Mouse (Mus musculus): ENCODE data around the gene Gm45233. TPM values are rescaled to one million over a fixed set of nuclear protein-coding genes. Genes with fewer than 3 reads are reported as not detected.
A peak's percentile ranks its signal among the peaks of the same experiment; 100 is the strongest.

Gene Gm45233
- total and polyA plus RNA-seq, 2 experiments from 2014 or later: 0.44 to 6.6 TPM

- peak; percentile 58 for DNase-seq (ENCODE audit: low spot score)
Measured at GRCm38 (mm10) chr7:43482090-43482716, 38.3 kb downstream of the Gm45233 start.

GRCm38 (mm10) chr7:43483236-43483635 lies 39.3 kb downstream of the Gm45233 start:
- Histone ChIP-seq H3K27ac (ENCODE audit: low read depth, low read length) (no peak overlapping the region), H3K4me1 (ENCODE audit: insufficient read depth, low read length) (no peaks in the 10 kb centered on the region), H3K36me3 (ENCODE audit: insufficient read depth, low read length) (peaks cover 9% of the 10 kb centered on the region), H3K4me2 (ENCODE audit: low read depth, low read length, poor library complexity, severe bottlenecking) (no peak overlapping the region), H3K9ac (replicated peaks; ENCODE audit: low read length, poor library complexity, severe bottlenecking) (no peak overlapping the region), H3K4me3 (ENCODE audit: low read depth, low read length) (no peak overlapping the region), H3K27me3 (ENCODE audit: insufficient read depth, low read length) (no peaks in the 10 kb centered on the region), H3K9me3 (ENCODE audit: low read length) (no peaks in the 10 kb centered on the region)
- no peak for TF ChIP-seq CTCF (IDR thresholded peaks at IDR 0.05)
- DNase-seq (ENCODE audit: low spot score) (no peak), ATAC-seq (ENCODE audit: low FRiP score) (no peak)
- WGBS: 23% methylated on average over 10 of the region's 10 CpGs

More at GRCm38 (mm10) chr7:43482090-43482716, 38.3 kb downstream of the Gm45233 start:
- no peak for TF ChIP-seq CTCF (IDR thresholded peaks at IDR 0.05)
- Histone ChIP-seq H3K4me2 (ENCODE audit: low read depth, low read length, poor library complexity, severe bottlenecking) (no peak overlapping the region), H3K36me3 (ENCODE audit: insufficient read depth, low read length) (peaks cover 16% of the 10 kb centered on the region), H3K9me3 (ENCODE audit: low read length) (no peaks in the 10 kb centered on the region), H3K27me3 (ENCODE audit: insufficient read depth, low read length) (no peaks in the 10 kb centered on the region), H3K4me3 (ENCODE audit: low read depth, low read length) (no peak overlapping the region), H3K4me1 (ENCODE audit: insufficient read depth, low read length) (no peaks in the 10 kb centered on the region), H3K9ac (replicated peaks; ENCODE audit: low read length, poor library complexity, severe bottlenecking) (no peak overlapping the region), H3K27ac (ENCODE audit: low read depth, low read length) (no peak overlapping the region)
- no peak for ATAC-seq (ENCODE audit: low FRiP score)
- 65% methylated on average over 8 of the region's 8 CpGs for WGBS

GRCm38 (mm10) chr7:43488646-43489045 lies 44.7 kb downstream of the Gm45233 start:
- ATAC-seq (ENCODE audit: low FRiP score): peak; percentile 11; the same call in 1 of the 2 replicates
- H3K4me1 ChIP-seq (ENCODE audit: insufficient read depth, low read length): peaks cover 4% of the 10 kb centered on the region; the same call in 1 of the 2 replicates
- no peak for TF ChIP-seq CTCF (IDR thresholded peaks at IDR 0.05)
- H3K4me3 ChIP-seq (ENCODE audit: low read depth, low read length): peak overlapping the region; percentile 78
- H3K9ac ChIP-seq (replicated peaks; ENCODE audit: low read length, poor library complexity, severe bottlenecking): peak overlapping the region; percentile 99
- H3K36me3 ChIP-seq (ENCODE audit: insufficient read depth, low read length): no peaks in the 10 kb centered on the region
- H3K27ac ChIP-seq (ENCODE audit: low read depth, low read length): 0 out of 2 replicates have a peak overlapping the region, but pooled peaks have one; percentile 91
- no peaks in the 10 kb centered on the region for H3K27me3 ChIP-seq (ENCODE audit: insufficient read depth, low read length)
- no peak for DNase-seq (ENCODE audit: low spot score)
- no peaks in the 10 kb centered on the region for H3K9me3 ChIP-seq (ENCODE audit: low read length)
- peak overlapping the region; percentile 45 for H3K4me2 ChIP-seq (ENCODE audit: low read depth, low read length, poor library complexity, severe bottlenecking)
- 50% methylated on average over 5 of the region's 5 CpGs for WGBS

GRCm38 (mm10) chr7:43489631-43490125 lies 45.8 kb downstream of the Gm45233 start, which contains the start of gene Iglon5:
TSS of gene Iglon5 (minus strand) at chr7:43490075.
- peak; percentile 62 for ATAC-seq (ENCODE audit: low FRiP score)
- no peaks in the 10 kb centered on the region for H3K27me3 ChIP-seq (ENCODE audit: insufficient read depth, low read length)
- peak within 1 kb of the TSS; percentile 45 for H3K4me2 ChIP-seq (ENCODE audit: low read depth, low read length, poor library complexity, severe bottlenecking)
- peaks cover 4% of the 10 kb centered on the region; the same call in 1 of the 2 replicates for H3K4me1 ChIP-seq (ENCODE audit: insufficient read depth, low read length)
- TF ChIP-seq CTCF (IDR thresholded peaks at IDR 0.05): no peak
- no peaks in the 10 kb centered on the region for H3K36me3 ChIP-seq (ENCODE audit: insufficient read depth, low read length)
- H3K9me3 ChIP-seq (ENCODE audit: low read length): no peaks in the 10 kb centered on the region
- H3K9ac ChIP-seq (replicated peaks; ENCODE audit: low read length, poor library complexity, severe bottlenecking): peak within 1 kb of the TSS; percentile 99
- peak within 1 kb of the TSS; percentile 91 for H3K27ac ChIP-seq (ENCODE audit: low read depth, low read length)
- peak within 1 kb of the TSS; percentile 78 for H3K4me3 ChIP-seq (ENCODE audit: low read depth, low read length)
- 0% methylated on average over 10 of the region's 41 CpGs for WGBS
- DNase-seq (ENCODE audit: low spot score): no peak

GRCm38 (mm10) chr7:43490182-43490584 lies 46.3 kb downstream of the Gm45233 start:
- no peak for TF ChIP-seq CTCF (IDR thresholded peaks at IDR 0.05)
- ATAC-seq (ENCODE audit: low FRiP score) (peak; percentile 92), DNase-seq (ENCODE audit: low spot score) (peak; percentile 84)
- peaks cover 4% of the 10 kb centered on the region; the same call in 1 of the 2 replicates for H3K4me1 ChIP-seq (ENCODE audit: insufficient read depth, low read length)
- H3K27me3 ChIP-seq (ENCODE audit: insufficient read depth, low read length): no peaks in the 10 kb centered on the region
- no peaks in the 10 kb centered on the region for H3K36me3 ChIP-seq (ENCODE audit: insufficient read depth, low read length)
- peak overlapping the region; percentile 91 for H3K27ac ChIP-seq (ENCODE audit: low read depth, low read length)
- 0% methylated on average over 4 of the region's 13 CpGs for WGBS
- H3K4me3 ChIP-seq (ENCODE audit: low read depth, low read length): peak overlapping the region; percentile 78
- H3K9ac ChIP-seq (replicated peaks; ENCODE audit: low read length, poor library complexity, severe bottlenecking): peak overlapping the region; percentile 99
- peak overlapping the region; percentile 45 for H3K4me2 ChIP-seq (ENCODE audit: low read depth, low read length, poor library complexity, severe bottlenecking)
- H3K9me3 ChIP-seq (ENCODE audit: low read length): no peaks in the 10 kb centered on the region

- H3K27ac ChIP-seq (ENCODE audit: low read depth, low read length): 0 out of 2 replicates have a peak overlapping the region, but pooled peaks have one; percentile 12
- TF ChIP-seq CTCF (IDR thresholded peaks at IDR 0.05): no peak
- ATAC-seq (ENCODE audit: low FRiP score) (peak; percentile 8; the same call in 1 of the 2 replicates), DNase-seq (ENCODE audit: low spot score) (no peak)
- H3K4me3 ChIP-seq (ENCODE audit: low read depth, low read length): peak overlapping the region; percentile 78; the same call in 1 of the 2 replicates
- H3K4me1 ChIP-seq (ENCODE audit: insufficient read depth, low read length): peaks cover 4% of the 10 kb centered on the region; the same call in 1 of the 2 replicates
- peak overlapping the region; percentile 45 for H3K4me2 ChIP-seq (ENCODE audit: low read depth, low read length, poor library complexity, severe bottlenecking)
- H3K9me3 ChIP-seq (ENCODE audit: low read length): no peaks in the 10 kb centered on the region
- H3K36me3 ChIP-seq (ENCODE audit: insufficient read depth, low read length): no peaks in the 10 kb centered on the region
- 71% methylated on average over 9 of the region's 9 CpGs for WGBS
- no peak overlapping the region; the same call in 1 of the 2 replicates for H3K9ac ChIP-seq (replicated peaks; ENCODE audit: low read length, poor library complexity, severe bottlenecking)
- no peaks in the 10 kb centered on the region for H3K27me3 ChIP-seq (ENCODE audit: insufficient read depth, low read length)
Measured at GRCm38 (mm10) chr7:43490861-43491260, 46.9 kb downstream of the Gm45233 start.

Measured in midbrain, postnatal 0 days (tissue).